Mouse (Mus musculus): ENCODE data around the gene Trem2.
"Not testable (repeated sequence)": the region's sequence is repeated elsewhere in the genome, so short reads cannot be mapped to it uniquely, and the experiment has no call there.

The Trem2 gene

DNA sequence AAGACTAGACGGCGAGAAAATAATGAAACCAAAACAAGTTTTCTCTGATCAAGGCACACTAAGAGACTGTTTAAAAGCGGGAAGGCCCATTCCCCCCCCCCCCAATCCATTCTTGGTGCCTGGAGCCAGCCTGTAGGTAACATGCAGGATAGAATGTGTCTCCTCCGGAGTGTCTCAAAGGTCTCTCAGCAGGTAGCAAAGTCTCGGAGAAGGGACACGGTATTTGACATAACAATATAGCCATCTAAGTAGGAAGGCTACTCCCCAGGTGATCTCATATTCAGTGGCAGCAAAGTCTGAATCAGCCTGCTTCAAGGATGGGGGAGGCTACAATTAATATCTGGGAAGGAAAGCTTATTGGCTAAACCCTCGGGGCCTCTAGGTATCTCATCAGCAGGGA, 6.8 kb downstream of the Trem2 start:
- DNase-seq = not testable (repeated sequence)

DNA sequence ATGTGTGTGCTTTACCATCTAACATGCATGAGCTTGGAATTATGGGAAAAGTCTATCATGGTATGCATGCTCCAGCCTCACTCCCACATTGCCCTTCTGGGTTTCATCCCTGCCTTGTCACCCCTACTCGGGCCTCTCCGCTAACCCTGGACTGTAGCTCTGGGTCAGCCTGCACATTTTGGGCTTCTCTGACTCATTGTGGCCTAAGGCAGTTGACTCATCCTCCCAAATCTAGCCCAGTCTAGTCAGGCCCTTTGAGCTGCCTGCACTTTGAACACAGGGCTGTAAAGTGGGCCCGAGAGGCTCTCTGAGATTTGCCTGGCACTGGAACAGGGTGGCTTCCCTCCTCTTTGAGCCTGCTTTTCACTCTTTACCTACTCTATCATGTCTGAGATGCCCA, 9.6 kb downstream of the Trem2 start:
- no peak for DNase-seq

DNA sequence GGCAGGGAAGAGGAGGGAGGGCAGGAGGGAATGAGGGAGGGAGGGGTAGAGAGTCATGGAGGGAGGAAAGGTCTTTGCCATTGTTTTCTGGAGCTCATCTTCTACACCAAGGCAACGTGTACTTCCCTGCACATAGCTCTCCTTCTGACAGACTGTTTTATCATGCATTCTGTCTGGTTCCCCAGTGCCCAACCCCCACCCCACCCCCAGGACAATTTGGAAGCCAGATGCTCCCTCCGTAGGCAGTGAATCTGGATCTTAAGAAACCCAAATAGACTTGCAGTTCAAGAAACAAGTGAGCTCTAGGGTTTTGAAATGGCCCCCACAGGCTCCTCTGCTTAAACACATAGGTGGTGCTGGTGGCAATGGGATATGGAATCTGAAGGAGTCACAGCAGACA, 11.7 kb downstream of the Trem2 start:
- no peak for DNase-seq

DNA sequence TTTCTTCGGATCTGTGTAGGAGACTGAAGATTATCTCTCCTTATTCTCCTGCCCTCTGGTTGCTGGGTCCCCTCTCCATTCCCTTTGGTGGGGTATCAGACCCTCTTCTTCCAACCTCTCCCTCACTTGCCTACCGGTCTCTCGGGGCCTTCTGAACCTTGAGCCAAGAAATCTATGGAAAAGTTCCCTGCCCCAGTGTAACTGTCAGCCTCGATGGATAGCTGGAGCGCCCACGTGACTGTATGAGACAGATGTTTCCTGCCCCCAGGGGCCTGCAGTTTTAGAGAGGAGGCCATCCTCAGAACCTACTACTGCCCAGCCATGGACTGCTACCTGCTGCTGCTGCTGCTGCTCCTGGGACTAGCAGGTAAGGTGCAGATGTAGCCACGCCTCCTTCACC, 13.4 kb downstream of the Trem2 start, which contains the start of gene Treml1:
TSS of gene Treml1 (plus strand) at position 301 of the 400 bp plus-strand sequence.
- no peak for DNase-seq

DNA sequence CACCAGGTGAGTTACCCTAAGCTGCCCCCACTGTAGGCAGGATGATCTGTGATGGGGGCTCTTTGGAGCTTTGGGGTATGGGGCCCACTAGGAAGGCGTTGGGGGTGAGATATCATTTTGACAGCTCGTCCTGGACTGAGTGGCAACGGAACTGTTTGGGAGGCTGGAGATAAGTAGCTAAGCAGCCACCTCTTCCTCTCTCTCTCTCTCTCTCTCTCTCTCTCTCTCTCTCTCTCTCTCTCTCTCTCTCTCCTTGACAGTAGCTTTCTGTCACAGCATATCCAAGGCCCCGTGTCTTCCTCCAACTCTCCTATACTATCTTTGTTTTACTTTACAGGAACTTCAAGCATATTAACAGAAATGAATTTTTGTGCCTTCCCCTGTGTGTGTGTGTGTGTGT, 14.3 kb downstream of the Trem2 start:
- DNase-seq = no peak

DNA sequence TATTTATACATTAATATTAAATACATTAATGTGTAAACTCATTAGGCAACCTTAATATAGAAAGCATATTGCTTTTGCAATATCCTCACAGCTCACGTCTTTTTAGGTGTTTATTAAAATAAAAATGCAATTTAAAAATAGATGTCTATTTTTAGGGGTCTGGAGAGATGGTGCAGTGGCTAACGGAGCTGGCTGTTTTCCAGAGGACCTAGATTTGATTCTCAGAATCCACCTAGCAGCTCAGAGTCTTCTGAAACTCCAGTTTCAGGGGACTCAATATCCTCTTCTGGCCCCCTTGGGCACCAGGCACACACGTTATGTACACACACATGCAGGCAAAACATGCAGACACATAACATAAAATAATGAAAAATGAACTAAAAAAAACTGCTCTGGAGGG, 16.1 kb downstream of the Trem2 start:
- DNase-seq = no peak

DNA sequence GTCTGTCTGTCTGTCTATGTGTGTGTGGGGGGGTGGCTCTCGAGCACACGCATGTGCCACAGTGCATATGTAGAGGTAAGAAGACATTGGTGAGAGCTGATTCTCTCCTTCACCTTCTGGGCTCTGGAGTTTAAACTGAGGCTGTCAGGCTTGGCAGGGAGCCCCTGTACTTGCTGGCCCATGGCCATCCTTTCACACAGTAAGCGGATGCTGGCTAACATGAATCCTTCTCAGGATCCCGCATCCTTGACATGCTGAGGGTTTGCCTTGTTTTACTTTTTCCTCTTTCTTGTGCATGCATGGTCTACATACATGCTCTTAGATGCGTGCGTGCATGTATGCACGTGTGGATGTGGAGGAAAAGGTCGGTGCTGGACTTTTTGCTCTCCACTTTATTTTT, 16.8 kb downstream of the Trem2 start:
- no peak for DNase-seq

DNA sequence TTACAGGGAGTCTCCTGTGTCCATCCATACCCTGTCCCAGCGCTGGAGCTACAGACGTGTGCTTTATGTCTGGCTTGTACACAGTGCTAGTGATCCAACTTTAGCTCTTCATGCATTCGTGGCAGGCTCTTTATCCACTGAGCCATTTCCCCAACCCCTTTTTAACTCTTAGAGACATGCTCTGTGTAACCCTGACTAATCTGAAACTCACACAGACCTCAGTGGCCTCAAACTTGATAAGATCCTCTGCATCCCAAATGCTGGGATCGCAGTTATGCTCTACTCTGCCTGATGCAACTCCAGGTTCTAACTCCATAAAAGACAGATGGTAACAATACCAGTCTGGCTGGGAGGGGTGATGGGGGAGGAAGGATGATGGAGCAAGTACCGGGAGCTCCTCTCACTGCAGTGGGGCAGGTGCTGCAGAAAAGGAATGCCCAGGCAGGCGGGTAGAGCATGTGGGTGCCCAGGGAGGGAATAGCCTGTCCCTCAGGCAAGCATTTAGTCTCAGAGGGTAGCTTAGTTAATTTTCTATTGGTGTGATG, 17.3 kb downstream of the Trem2 start:
- DNase-seq = no peak

DNA sequence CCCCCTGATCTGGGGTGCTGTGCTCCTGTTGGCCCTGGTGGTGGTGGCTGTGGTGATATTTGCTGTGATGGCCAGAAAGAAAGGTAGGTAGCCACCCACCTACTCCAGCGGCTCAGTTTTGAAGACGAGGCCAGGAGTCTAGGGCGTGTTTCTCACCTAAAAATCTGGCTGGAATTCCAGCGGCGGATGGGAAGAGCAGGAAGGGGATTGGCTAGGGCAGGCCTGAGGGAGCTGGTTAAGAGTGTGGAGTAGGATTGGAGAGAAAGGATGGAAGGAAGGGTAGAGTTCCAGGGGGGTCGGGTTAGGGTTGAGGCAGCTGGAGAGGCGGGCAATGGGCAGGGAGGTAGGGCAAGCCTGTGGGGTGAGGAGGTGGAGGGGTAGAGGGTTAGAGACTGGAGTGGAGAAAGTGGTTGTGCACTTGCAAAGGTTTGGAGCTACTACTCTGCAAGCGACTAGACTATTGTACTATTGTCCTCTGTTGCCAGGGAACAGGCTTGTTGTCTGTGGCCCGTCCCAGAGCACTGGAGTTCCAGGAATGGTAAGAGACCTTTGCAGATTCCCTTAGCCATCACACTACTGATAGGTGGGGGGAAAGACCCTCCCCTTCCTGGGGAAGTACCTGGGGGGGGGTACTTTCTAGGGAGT, 19.4 kb downstream of the Trem2 start:
- no peak for DNase-seq

DNA sequence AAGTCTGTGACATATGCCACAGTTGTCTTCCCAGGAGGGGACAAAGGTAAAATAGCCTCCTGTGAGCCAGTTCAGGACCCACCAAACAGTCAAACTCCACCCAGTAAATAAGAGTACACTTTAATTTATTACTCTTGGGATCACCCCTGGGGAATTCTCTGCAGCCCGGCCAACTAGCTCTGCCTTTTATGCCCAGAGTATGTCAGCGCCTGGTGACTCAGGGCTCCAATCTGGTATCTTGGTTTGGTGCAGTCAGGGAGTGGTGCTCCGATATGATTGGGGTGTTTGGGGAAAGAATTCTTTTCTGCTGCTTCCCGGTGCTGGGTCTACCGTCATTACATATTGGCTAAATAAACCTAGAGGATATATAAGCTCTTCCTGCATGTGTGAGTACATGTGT, 20.6 kb downstream of the Trem2 start:
- DNase-seq = no peak

DNA sequence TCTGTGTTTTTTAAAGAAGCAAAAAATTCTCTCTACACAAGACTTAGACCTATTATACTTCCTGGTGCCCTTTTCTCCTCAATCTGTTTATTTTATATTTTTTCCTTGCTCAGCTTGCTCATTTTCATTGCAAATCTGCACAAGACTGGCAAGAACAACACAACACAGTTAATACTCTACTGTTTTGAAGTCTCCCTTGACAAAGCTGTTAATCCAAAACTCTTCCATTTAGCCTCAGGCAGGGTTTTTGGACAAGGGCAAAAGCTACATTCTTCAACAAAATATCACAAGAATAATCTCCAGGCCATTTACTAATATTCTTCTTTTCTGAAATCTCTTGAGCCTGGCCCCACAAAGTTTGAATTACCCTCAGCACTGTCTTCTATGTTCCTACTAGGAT, 25.4 kb downstream of the Trem2 start:
- DNase-seq = no peak

DNA sequence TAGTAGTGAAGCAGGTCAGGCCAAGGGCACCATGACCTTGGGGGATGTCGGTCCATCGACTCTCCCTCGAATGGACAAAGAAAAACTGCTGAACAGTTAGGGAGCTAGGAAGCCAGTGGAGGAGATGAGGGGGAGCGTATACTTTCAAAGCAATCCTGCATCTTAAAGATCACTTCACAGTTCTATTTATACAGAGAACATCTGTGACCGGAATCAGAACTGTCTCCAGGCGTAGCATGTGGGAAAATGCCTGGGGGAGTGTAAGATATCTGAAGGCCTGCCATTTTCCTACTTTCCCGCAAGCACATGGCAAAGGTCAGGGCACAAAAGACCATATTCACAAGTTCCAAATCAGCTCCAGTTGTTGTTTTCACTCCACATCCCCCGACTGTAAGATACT, 26.8 kb downstream of the Trem2 start:
- no peak for DNase-seq

DNA sequence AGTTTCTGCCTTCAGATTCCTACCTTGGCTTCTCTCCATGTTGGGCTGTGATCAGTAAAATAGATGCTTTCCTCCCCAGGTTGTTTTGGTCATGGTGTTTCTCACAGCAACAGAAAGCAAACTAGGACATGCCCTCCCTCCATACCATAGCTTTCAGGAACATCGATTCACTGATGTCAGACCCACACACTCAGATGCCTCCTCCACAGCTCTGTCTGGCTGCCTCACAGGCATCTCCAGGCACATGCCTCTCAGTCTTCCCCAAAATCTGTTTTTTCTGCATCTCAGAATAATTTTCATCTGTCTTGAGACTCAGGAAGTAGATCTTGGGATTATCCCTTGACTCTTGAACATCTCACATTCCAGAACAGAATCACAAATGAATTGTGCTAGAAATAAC, 29.9 kb downstream of the Trem2 start:
- DNase-seq = no peak

DNA sequence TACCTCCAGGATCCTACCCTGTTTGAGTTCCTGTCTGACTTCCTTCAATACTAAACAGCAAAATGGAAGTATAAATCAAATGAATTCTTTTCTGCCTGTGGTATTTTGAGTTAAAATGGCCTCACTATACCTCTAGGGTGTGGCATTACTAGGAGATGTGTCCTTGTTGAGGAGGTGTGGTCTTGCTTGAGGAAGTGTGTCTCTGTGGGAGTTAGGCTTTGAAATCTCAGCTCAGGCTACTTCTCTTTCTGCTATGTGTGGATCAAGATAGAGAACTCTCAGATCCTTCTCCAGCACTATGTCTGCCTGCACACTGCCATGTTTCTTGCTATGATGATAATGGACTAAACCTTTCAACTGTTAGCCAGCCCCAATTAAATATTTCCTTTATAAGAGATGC, 32.8 kb downstream of the Trem2 start:
- no peak for DNase-seq

DNA sequence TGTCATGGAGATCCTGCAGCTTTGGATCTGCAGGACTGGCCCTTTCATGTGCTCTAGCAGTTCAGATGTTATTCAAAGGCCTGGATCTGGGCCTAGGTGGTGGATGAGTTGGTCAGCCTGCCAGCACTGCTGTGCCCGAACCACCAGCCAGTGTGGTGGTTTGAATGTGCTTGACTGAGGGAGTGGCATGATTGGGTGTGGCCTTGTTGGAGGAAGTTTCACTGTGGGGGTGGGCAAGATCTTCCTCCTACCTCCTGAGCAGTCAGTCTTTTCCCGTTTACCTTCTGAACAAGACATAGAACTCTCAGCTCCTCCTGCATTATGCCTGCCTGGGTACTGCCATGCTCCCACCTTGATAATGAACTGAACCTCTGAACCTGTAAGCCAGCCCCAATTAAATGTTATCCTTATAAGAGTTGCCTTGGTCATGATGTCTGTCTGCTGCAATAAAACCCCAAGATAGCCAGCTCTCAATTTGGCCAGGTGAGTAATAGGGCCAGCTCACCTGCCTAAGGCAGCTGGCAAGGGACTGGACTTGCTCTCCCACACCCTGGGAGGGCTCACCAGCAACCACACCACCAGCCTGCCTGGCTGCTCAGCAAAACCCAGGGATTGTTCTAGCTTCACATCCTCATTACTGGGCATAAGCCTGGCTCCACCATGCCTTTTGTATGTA, 39.7 kb downstream of the Trem2 start:
- DNase-seq = no peak

DNA sequence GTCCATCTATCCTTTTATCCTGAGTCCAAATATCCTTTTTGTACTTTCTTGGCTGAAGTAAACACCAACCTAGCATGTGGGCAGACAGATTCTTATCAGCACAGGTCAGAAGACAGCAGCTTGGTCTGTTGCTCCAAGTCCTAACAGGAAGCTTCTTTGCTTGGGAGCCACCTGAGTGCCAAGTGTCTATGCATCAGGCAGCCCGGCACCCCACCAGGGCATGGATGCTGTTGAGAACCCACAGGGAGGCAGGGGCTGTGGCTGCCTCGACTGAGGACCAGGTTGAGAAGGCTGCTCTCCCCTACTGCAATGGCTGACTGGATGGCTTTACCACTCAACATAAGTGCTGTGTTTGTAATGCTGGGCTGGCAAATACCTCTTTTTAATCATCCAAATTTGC, 42.5 kb downstream of the Trem2 start:
- no peak for DNase-seq

DNA sequence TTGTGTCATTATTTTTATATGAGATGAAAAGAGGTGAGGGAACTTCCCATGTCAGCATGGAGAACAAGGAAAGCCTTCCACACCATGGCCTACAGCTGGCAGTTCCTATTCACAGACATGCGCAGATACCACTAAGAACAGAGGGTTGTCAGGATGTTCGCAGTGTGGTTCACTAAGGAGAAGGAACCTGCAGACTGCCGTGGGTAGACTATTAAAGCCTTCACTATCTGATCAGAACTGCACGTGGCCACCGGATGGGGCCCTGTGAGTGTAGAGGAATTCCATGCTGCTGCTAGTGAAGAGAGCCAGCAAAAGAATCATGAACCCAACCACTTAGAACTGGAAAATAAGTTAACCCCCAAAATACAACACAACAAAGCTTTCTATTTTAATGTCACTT, 43.2 kb downstream of the Trem2 start:
- no peak for DNase-seq

DNA sequence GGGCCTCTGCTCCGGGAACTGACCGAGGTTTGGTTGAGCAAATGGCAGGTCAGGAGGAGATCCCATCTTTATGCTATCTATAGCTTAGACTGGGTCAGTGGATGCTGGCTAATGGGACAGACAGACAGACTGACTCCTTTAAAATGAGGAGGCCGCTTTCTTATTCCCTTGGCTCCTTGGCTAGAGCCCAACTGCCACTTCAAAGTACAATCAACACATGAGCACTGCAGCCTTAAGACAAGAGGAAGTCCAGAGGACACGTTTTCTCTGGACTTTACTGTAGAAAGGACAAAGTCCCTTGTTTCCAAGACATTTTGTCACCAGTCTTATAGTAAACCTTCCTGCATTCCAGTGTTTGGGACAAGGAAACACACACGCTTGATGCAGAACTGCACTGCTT, 45.2 kb downstream of the Trem2 start:
- peak; percentile 25 for DNase-seq

DNA sequence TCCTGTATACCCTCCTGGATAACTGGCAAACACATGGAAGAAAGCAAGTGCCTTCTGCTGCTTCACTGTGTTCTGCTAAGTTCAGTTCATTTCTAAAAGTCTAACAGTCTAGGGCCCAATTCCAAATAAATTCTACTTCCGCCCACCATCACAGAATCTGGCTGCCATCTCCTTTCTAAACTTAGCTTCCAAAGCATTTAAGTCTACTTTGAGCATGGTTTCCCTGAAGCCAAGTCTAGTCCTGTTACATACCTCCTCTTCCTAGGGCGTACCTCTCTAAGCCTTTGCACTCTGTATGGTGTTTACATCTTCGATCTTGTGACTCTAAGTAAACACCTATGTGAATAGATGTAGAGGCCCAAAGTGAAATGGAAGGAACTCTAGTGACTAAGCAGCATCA, 46.4 kb downstream of the Trem2 start:
- DNase-seq = no peak

DNA sequence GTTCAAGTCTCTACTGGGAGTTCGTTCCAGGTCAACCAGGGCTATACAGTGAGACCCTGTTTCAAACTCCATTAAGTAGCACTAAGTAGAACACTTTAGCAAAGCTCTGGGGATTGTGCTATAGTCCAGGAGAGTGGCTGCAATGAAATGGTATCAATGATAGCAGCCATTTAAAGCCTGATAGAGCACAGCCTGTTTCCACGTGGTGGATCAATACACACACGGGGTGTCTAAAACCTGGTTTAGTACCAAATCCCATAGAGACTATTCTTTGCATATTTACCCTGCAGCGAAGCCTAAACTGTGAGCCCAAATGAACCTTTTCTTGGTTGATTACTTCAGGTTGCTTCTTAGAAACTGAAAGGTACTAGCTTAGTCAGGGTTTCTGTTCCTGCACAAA, 55.5 kb downstream of the Trem2 start:
- DNase-seq = no peak

DNA sequence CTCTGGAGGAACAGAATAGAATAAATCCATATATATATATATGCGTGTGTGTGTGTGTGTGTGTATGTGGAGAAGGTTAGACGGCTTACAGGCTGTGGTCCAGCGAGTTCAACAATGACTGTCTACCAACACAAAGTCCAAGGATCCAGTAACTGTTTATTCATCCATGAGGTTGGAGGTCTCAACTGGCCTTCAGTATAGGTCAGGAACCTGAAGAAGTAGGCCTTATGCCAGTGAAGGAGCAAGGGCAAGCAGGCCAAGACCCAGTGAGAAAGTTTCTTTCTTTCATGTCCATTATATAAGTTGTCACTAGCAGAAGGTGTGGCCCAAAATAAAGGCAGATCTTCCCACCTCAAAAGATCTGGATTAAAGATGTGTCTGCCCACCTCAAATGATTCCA, 56.5 kb downstream of the Trem2 start:
- peak; percentile 27 for DNase-seq

Measured in kidney, adult 11 months (tissue).